Mouse (Mus musculus): ENCODE measurements around the gene Vmn2r51. TPM values are rescaled to one million over a fixed set of nuclear protein-coding genes. Genes with fewer than 3 reads are reported as not detected.
"Not testable (repeated sequence)": the region's sequence is repeated elsewhere in the genome, so short reads cannot be mapped to it uniquely, and the experiment has no call there.

Vmn2r51 gene
- not detected in 2 replicates for polyA plus RNA-seq (2015; fragmentation: Nextera tagmentation; extraction: Ambion mirVana)

GRCm38 (mm10) chr7:10105641-10106040 lies at the start of gene Vmn2r51:
Gene Vmn2r51 (minus strand): TSS chr7:10105741.
- H3K4me3 ChIP-seq; H3K27ac ChIP-seq (replicated peaks); ATAC-seq (ENCODE audit: low read depth); H3K4me1 ChIP-seq (replicated peaks); H3K4me2 ChIP-seq; H3K27me3 ChIP-seq; H3K9ac ChIP-seq; H3K36me3 ChIP-seq: not testable (repeated sequence)
- H3K9me3 ChIP-seq: peaks cover 14% of the 10 kb centered on the region; the same call in 1 of the 2 replicates
- 78% methylated on average over 1 of the region's 1 CpGs for WGBS

DNA sequence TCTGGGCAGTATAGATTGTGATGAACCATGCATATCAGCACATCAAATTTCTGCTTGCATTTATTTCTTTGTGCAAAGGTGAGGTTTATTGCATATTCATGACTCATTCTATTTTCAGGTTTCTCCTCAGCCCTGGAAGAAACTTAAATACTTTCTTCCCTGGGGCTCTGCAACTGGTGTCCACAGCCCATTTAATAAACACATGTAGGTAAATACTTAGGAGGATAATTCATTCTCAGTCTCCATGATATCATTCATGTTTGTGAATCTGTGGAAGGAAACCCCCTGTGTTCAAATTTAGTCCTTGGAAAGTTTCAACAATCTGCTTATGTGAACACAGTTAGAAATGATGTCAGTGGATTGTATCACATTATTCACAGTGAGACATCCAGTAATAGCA lies 52.3 kb downstream of the Vmn2r51 start, which contains the start of gene Vmn2r50:
TSS of gene Vmn2r50 (minus strand) at position 101 of the 400 bp plus-strand sequence.
- ATAC-seq (ENCODE audit: low read depth); H3K36me3 ChIP-seq; H3K27me3 ChIP-seq; H3K27ac ChIP-seq (replicated peaks); H3K4me2 ChIP-seq; H3K9ac ChIP-seq; H3K9me3 ChIP-seq; H3K4me1 ChIP-seq (replicated peaks); H3K4me3 ChIP-seq: not testable (repeated sequence)

Other genes starting within 250 kb of the Vmn2r51 start
- gene Vmn2r48, start 152.2 kb downstream of the Vmn2r51 start, polyA plus RNA-seq (2015; fragmentation: Nextera tagmentation; extraction: Ambion mirVana): not detected in 2 replicates
- not detected in 2 replicates for gene Vmn2r49, start 113.5 kb downstream of the Vmn2r51 start, polyA plus RNA-seq (2015; fragmentation: Nextera tagmentation; extraction: Ambion mirVana)
- not detected in 2 replicates for gene Vmn2r50, start 52.4 kb downstream of the Vmn2r51 start, polyA plus RNA-seq (2015; fragmentation: Nextera tagmentation; extraction: Ambion mirVana)
- gene Vmn2r52, start 70.8 kb upstream of the Vmn2r51 start, polyA plus RNA-seq (2015; fragmentation: Nextera tagmentation; extraction: Ambion mirVana): not detected in 2 replicates
- gene Vmn1r66, start 172.3 kb upstream of the Vmn2r51 start, polyA plus RNA-seq (2015; fragmentation: Nextera tagmentation; extraction: Ambion mirVana): not detected in 2 replicates